Mouse (Mus musculus): ENCODE measurements around the gene Zbtb8b.

DNA sequence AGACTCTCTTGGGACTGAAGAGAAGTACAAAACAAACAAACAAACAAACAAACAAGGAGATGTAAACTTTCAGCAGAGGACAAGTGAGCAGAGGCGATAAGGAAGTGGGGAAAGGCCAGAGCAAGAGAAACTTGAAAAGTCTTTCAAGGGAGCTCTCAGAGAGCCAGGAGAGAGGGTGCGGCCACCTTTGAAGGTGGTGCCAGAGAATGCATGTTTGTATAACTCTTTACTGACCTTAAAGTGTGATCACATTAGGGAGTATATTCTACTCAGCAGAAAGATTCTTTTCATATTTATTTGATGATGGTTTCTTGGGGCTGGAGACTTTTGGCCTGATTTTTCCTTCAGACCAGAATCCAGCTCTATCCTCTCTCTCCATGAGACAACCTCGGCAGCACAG, 43.7 kb downstream of the Zbtb8b start:
- TF ChIP-seq TCF12 (IDR thresholded peaks at IDR 0.05; ENCODE audit: low read depth, low read length) (no peak), JUND (IDR thresholded peaks at IDR 0.05; ENCODE audit: low read depth, low read length) (no peak), CTCF (IDR thresholded peaks at IDR 0.05 in 2 of 3, conservative IDR thresholded peaks at IDR 0.05 in 1 of 3; ENCODE audit: control insufficient read depth in 1 of 3, insufficient read depth in 1 of 3, low read depth in 2 of 3, low read length in 3 of 3, poor library complexity in 1 of 3, severe bottlenecking in 1 of 3) (no peak), POLR2A (IDR thresholded peaks at IDR 0.05; ENCODE audit: control insufficient read depth in 1 of 2, insufficient read depth in 1 of 2, low read depth in 1 of 2, low read length in 2 of 2, poor library complexity in 1 of 2) (no peak)

Measured in MEL (cell line).